Mouse (Mus musculus) megakaryocyte-erythroid progenitor cell, adult 5-6 weeks (primary cell): Measurements from ENCODE around the gene Rdm1. TPM values are rescaled to one million over a fixed set of nuclear protein-coding genes. Genes with fewer than 3 reads are reported as not detected.
"Not testable (repeated sequence)": the region's sequence is repeated elsewhere in the genome, so short reads cannot be mapped to it uniquely, and the experiment has no call there.

Source experiments
- ATAC-seq: replicated peaks from 2 replicates; pipeline ENCODE4 v1.8.0; 2016; ENCODE audit warnings: mild to moderate bottlenecking, inconsistent platforms; ENCODE audit not compliant: severe bottlenecking, poor library complexity, low FRiP score, low TSS enrichment
- total RNA-seq, 2 experiments: library from RNA; stranded (forward) in 1 of 2; stranded (reverse) in 1 of 2; fragments of 200-1000, 215-1000 nt in 1 of 2; fragments of >200 nt in 1 of 2; fragmentation: Nextera tagmentation in 1 of 2; gene quantifications; 2 replicates each; pipeline ENCODE4 v1.2.3; 2014 to 2017

The Rdm1 gene
- total RNA-seq, 2 experiments from 2014 or later, result 5.3 to 13.0 TPM

DNA sequence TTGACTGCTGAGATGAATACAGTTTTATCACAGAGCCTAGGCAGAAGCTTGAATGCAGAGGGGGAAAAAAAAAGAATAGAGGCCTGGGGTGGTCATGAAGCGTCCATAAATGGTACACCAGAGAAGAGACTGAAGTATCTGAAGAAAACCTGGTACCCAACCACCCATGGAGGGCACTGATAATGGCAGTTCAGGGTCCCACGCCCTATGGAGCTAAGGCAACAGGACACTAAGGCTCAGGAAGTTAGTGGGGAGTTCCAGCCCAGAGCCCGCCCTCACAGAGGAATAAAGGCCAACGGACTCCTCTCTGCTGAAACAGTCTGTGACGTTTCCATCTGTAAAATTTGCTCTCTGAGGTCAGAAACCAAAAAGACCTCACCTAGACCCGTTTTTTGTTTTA, 11.6 kb upstream of the Rdm1 start:
- ATAC-seq, result no peak; the same call in 1 of the 2 replicates

DNA sequence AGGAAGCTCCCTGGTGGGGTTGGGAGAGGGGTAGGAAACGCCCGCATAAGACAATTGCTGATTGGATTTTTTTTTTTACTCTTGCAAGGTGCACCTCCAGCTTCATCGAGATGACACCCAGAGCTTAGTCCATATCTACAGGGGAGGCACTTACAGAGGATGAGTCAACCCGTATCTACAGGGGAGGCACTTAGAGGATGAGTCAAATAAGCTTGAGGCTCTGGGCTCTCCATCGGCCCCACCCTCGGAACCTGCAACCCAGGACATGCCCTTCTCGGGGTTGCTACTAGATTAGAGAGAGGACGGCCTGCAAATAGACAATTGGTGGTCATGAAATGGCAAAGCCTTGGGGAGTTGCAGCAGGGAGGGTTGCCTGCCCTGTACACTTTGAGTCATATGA, 10.9 kb upstream of the Rdm1 start:
- ATAC-seq, result no peak

DNA sequence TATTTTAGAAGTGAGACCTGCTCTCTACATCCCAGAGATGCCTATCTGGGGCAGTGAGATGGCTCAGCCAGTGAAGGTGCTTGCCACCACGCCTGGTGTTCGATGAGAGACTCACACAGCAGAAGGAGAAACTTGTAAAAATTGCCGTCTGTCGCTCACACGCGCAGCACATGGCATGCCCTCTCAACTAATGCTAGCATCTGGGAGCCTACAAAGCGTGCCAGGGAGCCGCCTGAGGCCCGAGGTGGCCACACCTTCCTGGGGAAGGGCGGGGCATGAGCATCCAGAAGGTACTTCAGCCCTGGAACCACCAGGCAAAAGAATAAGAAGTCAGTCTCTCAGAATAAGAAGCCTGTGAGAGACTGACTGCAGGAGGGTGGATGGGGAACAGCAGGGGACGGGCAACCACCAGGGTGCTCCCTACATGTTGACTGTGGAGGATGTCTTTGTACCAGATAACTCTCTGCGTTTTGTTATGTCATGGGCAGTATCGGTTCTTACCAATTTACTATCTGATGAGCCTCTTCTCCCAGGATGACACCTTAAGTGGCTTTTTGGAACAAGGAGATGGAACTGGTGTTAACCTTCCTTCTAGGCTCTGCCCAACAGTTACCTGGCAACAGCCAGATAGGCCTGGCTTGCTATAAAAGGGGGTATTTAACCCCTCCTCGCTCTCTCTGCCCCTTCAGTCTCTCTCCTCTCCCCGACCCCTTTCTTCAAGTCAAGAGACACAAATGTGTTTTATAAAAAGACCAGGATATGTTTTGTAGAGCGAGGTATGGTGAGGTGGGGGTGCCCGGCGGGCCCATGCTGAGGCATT, 9.8 kb upstream of the Rdm1 start:
- ATAC-seq, result peak; percentile 35

- no peak for ATAC-seq
These were observed 9.1 kb upstream of the Rdm1 start for GRCm38 (mm10) chr11:101617849-101618248.

- no peak for ATAC-seq
These were observed 8.4 kb upstream of the Rdm1 start for GRCm38 (mm10) chr11:101618596-101618995.

- not testable (repeated sequence) for ATAC-seq
These were observed 6.9 kb upstream of the Rdm1 start for GRCm38 (mm10) chr11:101620022-101620655.

GRCm38 (mm10) chr11:101626649-101626994, 373 bp upstream of the Rdm1 start:
- ATAC-seq, result peak; percentile 21

DNA sequence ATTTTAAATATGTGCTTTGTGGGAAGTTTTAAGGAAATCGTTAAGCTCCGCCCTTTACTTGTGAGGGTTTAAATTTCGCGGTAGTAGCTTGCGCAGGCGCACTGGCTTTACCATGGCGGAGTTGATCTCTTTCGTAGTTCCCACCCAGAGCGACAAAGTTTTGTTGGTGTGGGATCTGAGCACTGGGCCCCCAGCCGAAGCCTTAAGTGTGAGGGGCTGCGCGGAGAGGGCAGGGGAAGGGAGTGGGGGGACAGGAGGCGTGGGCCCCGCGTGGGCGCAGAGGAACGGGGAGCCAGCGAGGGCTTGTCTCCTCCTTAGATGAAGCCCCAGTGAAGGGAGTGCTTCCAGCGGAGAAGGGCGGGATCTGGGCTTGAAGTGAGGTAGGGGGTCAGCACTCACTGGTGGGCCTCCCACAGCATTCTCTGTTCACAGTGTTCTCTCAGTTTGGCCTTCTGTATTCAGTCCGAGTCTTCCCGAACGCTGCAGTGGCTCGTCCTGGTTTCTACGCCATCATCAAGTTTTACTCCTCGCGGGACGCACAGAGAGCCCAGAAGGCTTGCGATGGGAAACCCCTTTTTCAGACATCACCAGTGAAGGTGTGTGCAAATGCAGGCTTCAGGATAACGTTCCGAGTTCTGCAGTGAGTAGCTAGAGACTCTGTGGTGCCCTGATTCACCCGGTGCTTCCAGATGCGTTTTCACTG, 1.0 kb downstream of the Rdm1 start:
- peak; percentile 76 for ATAC-seq

GRCm38 (mm10) chr11:101628733-101629417, 1.9 kb downstream of the Rdm1 start:
- ATAC-seq, result not testable (repeated sequence)

DNA sequence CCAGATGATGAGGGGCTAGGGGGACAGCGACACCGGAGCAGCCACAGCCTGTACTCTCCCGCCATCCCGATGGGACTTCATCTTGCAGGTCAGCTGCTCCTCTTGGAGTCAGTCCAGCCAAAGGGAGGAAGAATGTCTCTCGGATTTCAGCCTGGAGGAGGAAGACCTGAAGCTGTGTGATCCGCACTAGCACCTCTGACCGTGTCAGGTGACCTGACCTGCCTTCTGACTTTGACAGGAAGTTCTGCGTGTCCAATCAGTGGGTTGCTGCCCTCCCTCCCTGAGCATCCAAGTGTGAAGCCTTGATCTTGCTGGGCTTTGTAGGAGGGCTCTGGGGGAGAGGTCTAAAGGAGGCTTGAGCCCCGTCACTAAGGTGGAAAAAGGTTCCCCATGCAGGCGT, 8.7 kb downstream of the Rdm1 start:
- no peak for ATAC-seq

DNA sequence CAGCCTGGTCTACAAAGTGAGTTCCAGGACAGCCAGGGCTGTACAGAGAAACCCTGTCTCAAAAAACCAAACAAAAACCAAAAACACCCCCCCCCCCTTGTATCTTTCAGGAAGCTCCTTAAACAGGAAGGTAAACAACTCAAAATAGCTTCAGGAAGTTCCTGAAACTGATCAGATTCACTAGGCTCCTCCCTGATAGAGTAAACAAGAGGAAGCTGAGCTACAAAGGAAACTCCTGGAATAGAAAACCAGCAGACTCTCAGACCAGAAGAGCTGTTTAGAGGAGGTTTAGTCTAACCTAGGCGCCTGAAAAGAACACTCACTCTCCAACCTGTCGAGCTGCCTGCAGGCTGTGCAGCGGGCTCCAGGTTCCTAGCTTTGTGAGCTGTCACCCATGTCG, 12.8 kb downstream of the Rdm1 start:
- no peak for ATAC-seq

DNA sequence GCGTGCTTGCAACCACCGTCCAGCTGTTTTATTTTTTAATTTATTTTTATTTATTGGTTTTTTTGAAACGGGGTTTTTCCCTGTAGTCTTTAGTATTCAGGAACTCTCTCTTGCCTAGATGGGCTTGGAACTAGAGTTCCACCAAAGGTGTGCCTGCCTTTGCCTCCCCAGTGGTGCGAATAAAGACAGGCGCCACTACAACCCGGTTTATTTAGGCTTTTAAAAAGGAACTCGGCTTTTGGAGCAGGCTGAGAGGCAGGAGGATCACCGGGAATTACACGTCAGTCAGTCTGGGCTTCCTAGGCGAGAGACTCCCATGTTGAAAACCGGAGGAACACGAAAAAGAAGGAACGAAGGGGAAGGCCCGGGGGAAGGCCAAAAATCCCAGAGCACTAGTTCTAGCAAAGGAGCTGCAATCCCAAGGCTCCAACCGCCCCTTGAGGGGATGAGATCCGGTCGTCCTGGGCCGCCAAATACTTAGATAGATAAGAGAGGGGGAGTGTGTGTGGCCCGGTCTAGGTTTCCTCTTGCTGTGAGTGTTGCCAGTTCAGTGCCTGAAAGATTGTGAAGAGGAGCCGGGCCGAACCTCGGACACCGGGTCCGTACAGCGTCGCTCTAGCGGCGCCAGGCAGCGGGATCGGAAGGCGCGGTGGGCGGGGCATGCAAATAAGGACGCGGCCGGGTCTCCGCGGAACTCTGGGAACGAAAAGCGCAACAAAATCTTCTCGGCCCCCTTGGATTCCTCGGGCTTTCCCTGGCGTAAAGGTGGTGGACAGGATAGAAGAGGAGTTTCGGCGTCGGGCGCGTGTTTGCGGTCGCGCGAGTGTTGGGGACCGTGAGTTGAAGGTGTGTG, 14.1 kb downstream of the Rdm1 start:
- ATAC-seq, result peak; percentile 19

DNA sequence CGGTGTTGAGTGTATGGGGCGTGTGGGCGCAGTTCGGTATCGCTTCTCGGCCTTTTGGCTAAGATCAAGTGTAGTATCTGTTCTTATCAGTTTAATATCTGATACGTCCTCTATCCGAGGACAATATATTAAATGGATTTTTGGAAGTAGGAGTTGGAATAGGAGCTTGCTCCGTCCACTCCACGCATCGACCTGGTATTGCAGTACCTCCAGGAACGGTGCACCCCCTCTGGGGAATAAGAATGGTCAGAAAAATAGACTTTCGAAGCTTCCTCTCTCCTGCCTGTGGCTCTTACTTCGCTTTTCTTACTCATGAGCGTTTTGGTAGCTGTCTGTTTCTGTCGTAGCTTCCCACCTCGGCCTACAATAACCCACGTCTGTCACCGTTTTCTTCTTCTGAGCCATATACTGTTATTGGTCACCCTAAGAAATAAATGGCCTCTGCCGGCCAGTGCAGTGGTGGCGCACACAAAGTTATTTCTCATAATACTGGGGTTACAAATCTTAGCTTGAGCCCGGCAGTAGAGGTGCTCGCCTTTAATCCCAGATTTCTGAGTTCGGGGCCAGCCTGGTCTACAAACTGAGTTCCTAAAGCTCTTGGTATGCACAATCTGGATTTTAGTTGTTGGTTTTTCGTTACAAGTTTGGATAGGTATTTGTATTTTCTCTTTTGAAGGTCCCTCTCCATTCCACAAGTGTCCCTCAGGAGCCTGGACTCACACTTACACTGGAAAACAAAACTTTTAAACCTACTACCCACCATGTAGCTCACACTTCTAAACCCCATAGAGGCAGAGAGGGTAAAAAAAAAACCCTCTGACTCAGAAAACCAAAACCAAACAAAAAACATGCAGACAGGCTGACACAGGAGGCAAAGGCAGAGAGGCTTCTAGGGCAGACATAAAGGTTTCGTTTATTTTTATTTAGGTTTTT, 15.0 kb downstream of the Rdm1 start:
- ATAC-seq, result peak; percentile 86

GRCm38 (mm10) chr11:101642931-101643330, 15.9 kb downstream of the Rdm1 start:
- no peak for ATAC-seq

- no peak for ATAC-seq
These were observed 17.6 kb downstream of the Rdm1 start for GRCm38 (mm10) chr11:101644591-101644990.

- ATAC-seq, result not testable (repeated sequence)
These were observed 18.0 kb downstream of the Rdm1 start for GRCm38 (mm10) chr11:101645043-101645410.

GRCm38 (mm10) chr11:101645411-101646282, 18.7 kb downstream of the Rdm1 start:
- peak; percentile 81 for ATAC-seq
